Mouse (Mus musculus): ENCODE data around the gene Ring1.
"Not testable (repeated sequence)": the region's sequence is repeated elsewhere in the genome, so short reads cannot be mapped to it uniquely, and the experiment has no call there.

GRCm38 (mm10) chr17:33981192-33981909 is 43.1 kb downstream of the Ring1 start:
- TF ChIP-seq POLR2A (IDR thresholded peaks at IDR 0.05; ENCODE audit: control insufficient read depth, low read depth, low read length): not testable (repeated sequence)
- TF ChIP-seq CTCF (IDR thresholded peaks at IDR 0.05; ENCODE audit: control insufficient read depth, insufficient read depth, insufficient replicate concordance, low read depth, low read length): peak; percentile 33; the same call in 1 of the 2 replicates
